14 mouse cellular contexts compared by ENCODE assay signal in genomic region chr12:25054511-25054910, GRCm38 (mm10). TPM values are rescaled to one million over a fixed set of nuclear protein-coding genes. Genes with fewer than 3 reads are reported as not detected.
DNase-seq lines count a peak whose midpoint lies in the region; ATAC-seq and TF ChIP-seq lines count a peak whose summit lies in the region.
"Had no signal": no experiment of that assay in that cellular context is flagged by ENCODE, and none has a peak within 500 bp of the region (broad histone marks: within the 10 kb centered on the region; RNA-seq: fewer than 3 reads in every experiment).

No protein-coding gene starts in this region.

- no peak overlapping the region for H3K4me3 ChIP-seq in heart, embryonic 16.5 days (ENCODE audit: low read length)
- H3K4me3 ChIP-seq in cortical plate, adult 2 months (ENCODE audit: insufficient read depth, low read length): no peak overlapping the region
- H3K4me3 ChIP-seq: limb, embryonic 12.5 days; lung, embryonic 15.5 days had no signal

- H3K9me3 ChIP-seq in heart, embryonic 16.5 days (replicated peaks; ENCODE audit: control insufficient read depth, low read length): no peaks in the 10 kb centered on the region
- H3K9me3 ChIP-seq: limb, embryonic 12.5 days; lung, embryonic 15.5 days had no signal

- H3K36me3 ChIP-seq in heart, embryonic 16.5 days (ENCODE audit: control insufficient read depth, insufficient read depth): peaks cover 61% of the 10 kb centered on the region

- H3K9ac ChIP-seq in heart, embryonic 16.5 days (ENCODE audit: low read length): no peak overlapping the region
- H3K9ac ChIP-seq: limb, embryonic 12.5 days; lung, embryonic 15.5 days had no signal

- no peaks in the 10 kb centered on the region for H3K27me3 ChIP-seq in heart, embryonic 16.5 days (ENCODE audit: control insufficient read depth, insufficient read depth, low read length)
- H3K27me3 ChIP-seq: limb, embryonic 12.5 days; lung, embryonic 15.5 days had no signal

- ATAC-seq in heart, embryonic 16.5 days (replicated peaks; ENCODE audit: extremely low read depth, insufficient read depth, low FRiP score): peak; percentile 59
- peak; percentile 69 for ATAC-seq in monocyte, adult 5-6 weeks (replicated peaks; ENCODE audit: insufficient number of reproducible peaks, low FRiP score, low TSS enrichment, poor library complexity, severe bottlenecking)
- ATAC-seq: hindbrain, postnatal 0 days had no signal

- 70% methylated on average over 7 of the region's 7 CpGs for WGBS in heart, embryonic 16.5 days

- H3K4me1 ChIP-seq in heart, embryonic 16.5 days (ENCODE audit: control insufficient read depth, insufficient read depth, low read length): no peaks in the 10 kb centered on the region
- peaks cover 5% of the 10 kb centered on the region for H3K4me1 ChIP-seq in cortical plate, adult 2 months (ENCODE audit: control insufficient read depth, insufficient read depth, low read length)
- H3K4me1 ChIP-seq: limb, embryonic 12.5 days; lung, embryonic 15.5 days had no signal

- peak overlapping the region; percentile 62; the same call in 1 of the 2 replicates for H3K27ac ChIP-seq in heart, embryonic 16.5 days (ENCODE audit: low read length)
- no peak overlapping the region for H3K27ac ChIP-seq in cortical plate, adult 2 months (ENCODE audit: insufficient read depth, low read length)
- H3K27ac ChIP-seq: hindbrain, postnatal 0 days; kidney, postnatal 0 days; limb, embryonic 12.5 days; lung, embryonic 15.5 days had no signal

- H3K4me2 ChIP-seq in heart, embryonic 16.5 days (ENCODE audit: low read depth, low read length): no peak overlapping the region
- H3K4me2 ChIP-seq: heart, embryonic 11.5 days; limb, embryonic 12.5 days; lung, embryonic 15.5 days had no signal

- no peak for TF ChIP-seq CTCF in cortical plate, adult 2 months (IDR thresholded peaks at IDR 0.05; ENCODE audit: extremely low read depth, insufficient read depth, low read length)

- DNase-seq in heart, adult 18-20 months: no peak
- DNase-seq in right cerebral cortex, adult 18-20 months: peak; percentile 29
- no peak for DNase-seq in right cerebral cortex, postnatal 25 days
- no peak for DNase-seq in layer of hippocampus, postnatal 25 days (ENCODE audit: extremely low spot score in 1 of 2, low spot score in 1 of 2)
- DNase-seq: cerebellum, adult 8-10 months; layer of hippocampus, postnatal 36 days had no signal

- 0 out of 2 replicates have a peak, but pooled peaks have one; percentile 21 for TF ChIP-seq POLR2A in cortical plate, adult 2 months (IDR thresholded peaks at IDR 0.05; ENCODE audit: extremely low read depth, insufficient read depth, low read length)

RNA-seq across cellular contexts. Expression of gene Id2, which starts 42.4 kb away (rescaled TPM):
- polyA plus RNA-seq in heart, embryonic 16.5 days (2015; fragmentation: Nextera tagmentation; extraction: Ambion mirVana): 157 TPM in 2 replicates
- 10 to 100 TPM in 1 of 2 experiments, 1 to 10 TPM in 1; 8.8 to 13.0 TPM for total RNA-seq in heart, adult 18-20 months (2021)
- polyA plus RNA-seq in cortical plate, adult 2 months (2012; rRNA removed): 219 and 224 TPM in 2 replicates
- total RNA-seq in monocyte, adult 5-6 weeks (2017): 239 to 512 TPM (median 247 TPM) in 3 replicates
- total RNA-seq in layer of hippocampus, postnatal 25 days (2021): 100 to 1,000 TPM in 1 of 2 experiments, 10 to 100 TPM in 1; 91.6 to 124 TPM

Comparison
In these comparisons a context has a peak if more than half of its experiments do, and no peak if none do; other contexts are left out.
1. RNA of gene Id2, which starts 42.4 kb away (total RNA-seq): 239 to 512 TPM in monocyte, adult 5-6 weeks and 91.6 to 124 TPM in layer of hippocampus, postnatal 25 days; 8.8 to 13.0 TPM in heart, adult 18-20 months; every median in the first group is over 4 times any median in the second.